Mouse (Mus musculus) erythroblast, embryonic 14.5 days (primary cell): ENCODE results near the gene Zfp184. TPM values are rescaled to one million over a fixed set of nuclear protein-coding genes. Genes with fewer than 3 reads are reported as not detected.

Experiments used
- H3K27me3 ChIP-seq: 2 replicates; pipeline ENCODE4 v1.6.1; 2012; ENCODE audit warnings: inconsistent platforms; ENCODE audit not compliant: control insufficient read depth
- H3K36me3 ChIP-seq: 2 replicates; pipeline ENCODE4 v1.6.1; 2012; ENCODE audit warnings: mild to moderate bottlenecking, inconsistent platforms; ENCODE audit not compliant: control insufficient read depth
- H3K4me1 ChIP-seq: 2 replicates; pipeline ENCODE4 v1.6.1; 2012; ENCODE audit warnings: inconsistent platforms; ENCODE audit not compliant: control insufficient read depth
- H3K4me3 ChIP-seq: replicated peaks from 2 replicates; pipeline ENCODE3; 2012; ENCODE audit warnings: moderate library complexity, mild to moderate bottlenecking, inconsistent platforms
- H3K9me3 ChIP-seq: 2 replicates; pipeline ENCODE4 v1.6.1; 2012; ENCODE audit warnings: low read length, inconsistent platforms, mixed read lengths; ENCODE audit not compliant: control insufficient read depth
- GATA1 ChIP-seq: IDR thresholded peaks from 2 replicates; pipeline ENCODE4 v1.6.1; 2012; ENCODE audit warnings: low read length, inconsistent platforms, mixed read lengths
- TAL1 ChIP-seq: IDR thresholded peaks from 3 replicates; pipeline ENCODE4 v1.6.1; 2012; ENCODE audit warnings: low read length, inconsistent platforms, mixed read lengths
- polyA plus RNA-seq: library from polyadenylated mRNA; stranded (reverse); fragments of >175 nt; gene quantifications from 2 replicates; pipeline ENCODE4 v1.2.3, GENCODE M21; 2012

The Zfp184 gene
- polyA plus RNA-seq, 1 experiment, result not detected

DNA sequence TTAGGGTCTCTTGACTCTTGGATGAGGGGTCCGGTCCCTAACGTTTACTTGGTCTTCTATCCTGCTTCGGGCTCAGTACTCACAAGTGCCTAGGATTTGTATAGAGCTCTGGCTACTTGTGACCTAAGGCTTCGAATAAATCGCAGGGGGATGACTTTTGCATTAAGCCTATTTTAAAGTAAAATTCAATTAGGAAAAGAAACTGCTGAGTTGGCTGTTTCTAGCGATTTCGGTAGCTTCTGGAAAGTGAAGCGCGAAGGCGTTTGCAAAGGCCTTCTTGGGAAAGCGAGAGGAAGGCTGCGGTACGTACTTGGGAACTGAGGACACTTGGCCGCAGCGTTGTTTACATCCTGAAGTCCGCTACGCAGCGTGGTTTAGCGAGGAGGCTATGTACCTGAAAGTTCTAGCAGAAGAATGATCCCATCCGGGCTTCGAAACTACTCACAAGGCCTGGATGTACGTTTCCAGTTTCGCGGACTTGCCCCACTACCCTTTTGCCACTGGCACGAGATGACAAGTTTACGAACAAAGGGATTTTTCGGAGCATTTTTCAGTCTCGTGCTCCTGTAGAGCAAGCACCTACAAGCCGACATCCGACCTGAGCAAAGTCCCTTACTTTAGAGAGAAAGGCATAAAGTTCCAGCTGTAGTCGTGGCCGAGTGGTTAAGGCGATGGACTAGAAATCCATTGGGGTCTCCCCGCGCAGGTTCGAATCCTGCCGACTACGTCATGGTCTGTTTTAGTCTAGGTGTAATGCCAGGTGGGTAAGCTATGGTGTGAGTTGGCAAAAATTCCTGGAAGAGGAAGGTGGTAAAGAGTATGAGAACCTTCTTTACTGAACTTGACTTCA, 26.1 kb upstream of the Zfp184 start:
- H3K27me3 ChIP-seq, result peaks cover 42% of the 10 kb centered on the region
- no peaks in the 10 kb centered on the region for H3K36me3 ChIP-seq
- peak overlapping the region; percentile 74 for H3K4me3 ChIP-seq
- peaks cover 54% of the 10 kb centered on the region for H3K4me1 ChIP-seq
- TF ChIP-seq GATA1 (no peak), TAL1 (no peak)
- no peaks in the 10 kb centered on the region for H3K9me3 ChIP-seq

DNA sequence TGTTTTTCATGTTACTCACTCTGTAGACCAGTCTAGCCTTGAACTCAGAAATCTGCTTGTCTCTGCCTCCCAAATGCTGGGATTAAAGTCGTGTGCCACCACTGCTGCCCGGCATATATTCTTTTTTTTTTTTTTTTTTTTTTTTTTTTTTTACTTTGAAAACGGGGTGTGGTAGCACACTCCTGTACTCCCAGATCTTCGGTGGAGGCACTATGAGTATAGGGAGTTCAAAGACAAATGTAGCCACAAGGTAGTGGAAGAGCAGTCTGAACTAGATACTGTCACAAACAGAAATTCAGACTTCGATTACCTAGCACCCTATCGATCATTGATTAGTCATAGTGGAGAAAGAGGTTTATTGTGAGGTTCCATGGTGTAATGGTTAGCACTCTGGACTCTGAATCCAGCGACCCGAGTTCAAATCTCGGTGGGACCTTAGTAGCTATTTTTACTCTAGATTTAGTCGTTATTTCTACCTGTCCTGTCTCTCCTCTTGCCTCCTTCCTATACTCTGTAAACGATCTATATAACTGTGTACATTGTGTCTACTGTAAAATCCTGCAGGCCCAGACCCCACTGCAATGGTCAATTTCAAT, 25.0 kb upstream of the Zfp184 start:
- TF ChIP-seq TAL1, result no peak
- TF ChIP-seq GATA1, result no peak
- peaks cover 38% of the 10 kb centered on the region for H3K27me3 ChIP-seq
- no peaks in the 10 kb centered on the region for H3K9me3 ChIP-seq
- peak overlapping the region; percentile 74 for H3K4me3 ChIP-seq
- H3K36me3 ChIP-seq, result no peaks in the 10 kb centered on the region
- H3K4me1 ChIP-seq, result peaks cover 51% of the 10 kb centered on the region

DNA sequence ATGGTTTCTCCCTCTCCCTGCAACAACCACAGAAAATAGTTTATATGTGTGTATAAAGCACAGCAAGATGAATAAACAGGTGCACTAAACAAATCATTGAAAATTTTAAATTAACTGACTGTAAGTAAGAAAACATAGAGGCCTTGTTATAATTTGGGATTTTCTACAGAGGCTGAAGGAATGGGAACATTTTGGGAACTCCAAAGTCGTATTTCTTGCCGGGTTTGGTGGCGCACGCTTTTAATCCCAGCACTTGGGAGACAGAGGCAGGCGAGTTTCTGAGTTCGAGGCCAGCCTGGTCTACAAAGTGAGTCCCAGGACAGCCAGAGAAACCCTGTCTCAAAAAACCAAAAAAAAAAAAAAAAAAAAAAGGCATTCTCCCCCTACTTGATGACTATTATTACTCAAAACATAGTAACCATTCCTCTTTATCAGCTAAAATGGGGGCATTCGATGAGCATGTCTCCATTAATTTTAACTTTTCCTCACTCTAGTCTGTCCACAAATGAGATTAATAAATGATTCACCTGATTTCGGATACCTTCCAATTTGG, 24.1 kb upstream of the Zfp184 start:
- no peak for TF ChIP-seq TAL1
- no peak for TF ChIP-seq GATA1
- peaks cover 30% of the 10 kb centered on the region for H3K27me3 ChIP-seq
- no peak overlapping the region for H3K4me3 ChIP-seq
- no peaks in the 10 kb centered on the region for H3K9me3 ChIP-seq
- no peaks in the 10 kb centered on the region for H3K36me3 ChIP-seq
- H3K4me1 ChIP-seq, result peaks cover 49% of the 10 kb centered on the region

DNA sequence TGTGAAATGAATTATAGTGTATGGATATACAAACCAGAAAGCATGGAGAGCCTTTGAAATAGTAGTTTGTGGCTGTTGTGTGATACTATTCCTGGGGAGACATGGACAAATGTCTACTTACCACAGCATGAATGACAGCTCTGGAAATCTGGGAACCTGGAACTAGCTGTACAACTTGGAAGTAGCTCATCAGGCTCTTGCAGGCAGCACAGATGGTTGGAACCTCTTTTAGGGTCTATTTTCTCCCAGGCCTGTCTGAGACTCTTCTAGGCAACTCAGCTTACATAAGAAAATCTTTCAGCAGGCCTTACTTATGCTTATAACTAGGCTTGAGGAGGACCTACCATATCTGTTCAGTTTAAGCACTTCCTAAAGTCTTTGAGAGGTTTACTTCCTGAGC, 21.5 kb upstream of the Zfp184 start:
- H3K36me3 ChIP-seq, result no peaks in the 10 kb centered on the region
- peaks cover 6% of the 10 kb centered on the region for H3K27me3 ChIP-seq
- peaks cover 42% of the 10 kb centered on the region for H3K4me1 ChIP-seq
- H3K4me3 ChIP-seq, result no peak overlapping the region
- TF ChIP-seq GATA1 (no peak), TAL1 (no peak)
- H3K9me3 ChIP-seq, result no peaks in the 10 kb centered on the region

DNA sequence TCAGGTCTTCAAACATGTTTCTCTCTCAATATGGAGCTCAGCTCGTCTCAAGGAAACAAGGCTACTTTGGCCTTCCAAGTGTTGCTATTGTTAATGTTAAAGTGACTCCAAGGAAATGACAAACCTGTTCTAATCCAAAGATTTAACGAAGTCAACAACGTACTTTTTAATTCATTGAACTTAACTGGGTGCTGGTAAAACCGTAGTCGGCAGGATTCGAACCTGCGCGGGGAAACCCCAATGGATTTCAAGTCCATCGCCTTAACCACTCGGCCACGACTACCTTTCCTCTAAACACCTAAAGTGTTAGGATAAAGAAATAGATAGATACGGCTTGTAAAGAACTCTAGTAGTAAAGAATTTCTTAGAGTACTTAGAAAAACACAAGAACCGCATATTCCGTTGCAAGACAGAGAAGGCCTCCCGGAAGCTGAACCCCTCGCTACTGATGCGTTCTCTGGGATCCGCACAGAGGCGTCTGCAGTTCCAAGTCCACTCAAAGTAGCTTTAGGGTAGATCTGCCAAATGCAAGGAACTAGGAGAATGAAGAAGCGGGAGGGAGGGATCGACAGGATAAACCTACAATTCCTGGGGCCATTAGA, 20.1 kb upstream of the Zfp184 start:
- Histone ChIP-seq H3K36me3 (no peaks in the 10 kb centered on the region), H3K9me3 (no peaks in the 10 kb centered on the region), H3K4me3 (peak overlapping the region; percentile 59), H3K27me3 (no peaks in the 10 kb centered on the region), H3K4me1 (peaks cover 33% of the 10 kb centered on the region)
- TF ChIP-seq GATA1 (no peak), TAL1 (no peak)

DNA sequence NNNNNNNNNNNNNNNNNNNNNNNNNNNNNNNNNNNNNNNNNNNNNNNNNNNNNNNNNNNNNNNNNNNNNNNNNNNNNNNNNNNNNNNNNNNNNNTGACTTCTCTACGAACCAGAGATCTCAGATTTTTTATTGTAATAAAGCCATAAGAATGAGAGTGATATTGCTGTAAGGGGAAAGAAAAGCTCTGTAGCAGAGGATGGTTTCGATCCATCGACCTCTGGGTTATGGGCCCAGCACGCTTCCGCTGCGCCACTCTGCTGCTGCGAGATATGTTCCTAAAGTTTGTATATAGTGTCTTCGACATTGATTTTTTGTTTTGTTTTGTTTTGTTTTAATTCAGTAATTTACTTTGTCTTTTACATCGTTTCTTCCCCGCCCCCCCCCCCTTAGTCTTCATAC, 13.9 kb upstream of the Zfp184 start:
- Histone ChIP-seq H3K4me1 (peaks cover 40% of the 10 kb centered on the region), H3K9me3 (no peaks in the 10 kb centered on the region), H3K36me3 (no peaks in the 10 kb centered on the region), H3K4me3 (no peak overlapping the region), H3K27me3 (no peaks in the 10 kb centered on the region)
- TF ChIP-seq GATA1 (no peak), TAL1 (no peak)

DNA sequence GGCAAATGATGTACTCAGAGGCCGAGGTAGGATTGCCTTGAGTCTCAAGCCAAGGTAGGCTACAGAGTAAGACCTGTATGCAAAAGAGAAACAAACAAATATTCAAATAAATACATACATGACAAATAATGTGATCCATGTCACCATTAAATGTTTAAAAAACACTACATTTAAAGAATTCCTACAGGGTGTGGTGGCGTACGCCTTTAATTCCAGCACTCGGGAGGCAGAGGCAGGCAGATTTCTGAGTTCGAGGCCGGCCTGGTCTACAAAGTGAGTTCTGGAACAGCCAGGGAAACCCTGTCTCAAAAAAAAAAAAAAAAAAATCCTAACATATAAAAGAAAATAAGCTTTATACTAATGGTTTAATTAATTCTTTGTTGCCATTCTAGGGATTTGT, 13.2 kb upstream of the Zfp184 start:
- H3K27me3 ChIP-seq, result no peaks in the 10 kb centered on the region
- H3K9me3 ChIP-seq, result no peaks in the 10 kb centered on the region
- no peak for TF ChIP-seq TAL1
- no peak for TF ChIP-seq GATA1
- peaks cover 47% of the 10 kb centered on the region for H3K4me1 ChIP-seq
- H3K36me3 ChIP-seq, result no peaks in the 10 kb centered on the region
- H3K4me3 ChIP-seq, result no peak overlapping the region

DNA sequence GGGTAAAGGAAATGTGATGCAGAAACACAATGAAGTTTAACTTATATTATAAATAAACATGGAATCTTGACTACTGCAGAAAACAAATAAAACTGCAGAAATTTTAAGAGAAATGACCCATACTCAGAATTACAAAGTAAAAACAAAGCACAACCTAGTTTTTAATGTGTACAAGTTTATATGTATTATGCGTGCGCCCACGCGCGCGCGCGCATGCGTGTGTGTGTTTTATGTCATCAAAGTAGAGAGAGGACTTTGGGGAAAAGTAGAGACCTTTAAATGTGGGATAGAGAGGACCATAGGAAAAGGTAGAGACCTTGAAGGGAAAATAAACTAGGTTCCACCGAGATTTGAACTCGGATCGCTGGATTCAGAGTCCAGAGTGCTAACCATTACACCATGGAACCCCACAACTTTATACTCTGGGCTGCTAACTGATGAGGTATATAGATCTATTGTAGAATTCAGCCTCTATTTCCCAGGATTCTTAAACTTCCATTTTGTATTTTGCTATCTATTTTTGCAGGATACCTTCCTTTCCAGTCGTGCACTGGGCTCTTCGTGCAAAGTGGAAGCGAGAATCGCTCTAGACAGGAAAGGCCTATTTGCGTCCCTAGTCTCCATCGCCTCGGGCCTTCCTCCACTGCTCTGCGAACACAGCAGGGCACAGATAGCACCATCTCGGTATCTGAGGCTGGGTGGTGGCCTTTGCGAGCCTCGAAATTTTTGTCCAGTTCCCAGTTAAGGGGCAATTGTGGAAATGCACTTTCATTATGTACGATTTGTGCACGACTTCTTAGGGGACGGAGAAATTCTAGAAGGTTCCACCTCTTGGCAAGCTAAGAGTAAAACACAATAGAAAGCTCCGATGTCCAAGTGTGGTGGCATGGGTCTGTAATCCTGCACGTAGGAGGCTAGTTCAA, 11.0 kb upstream of the Zfp184 start:
- Histone ChIP-seq H3K27me3 (no peaks in the 10 kb centered on the region), H3K9me3 (no peaks in the 10 kb centered on the region), H3K4me1 (peaks cover 49% of the 10 kb centered on the region), H3K4me3 (peak overlapping the region; percentile 61), H3K36me3 (no peaks in the 10 kb centered on the region)
- TF ChIP-seq TAL1, result no peak
- TF ChIP-seq GATA1, result no peak
